Mouse (Mus musculus): ENCODE data around the gene Ptcra.

DNA sequence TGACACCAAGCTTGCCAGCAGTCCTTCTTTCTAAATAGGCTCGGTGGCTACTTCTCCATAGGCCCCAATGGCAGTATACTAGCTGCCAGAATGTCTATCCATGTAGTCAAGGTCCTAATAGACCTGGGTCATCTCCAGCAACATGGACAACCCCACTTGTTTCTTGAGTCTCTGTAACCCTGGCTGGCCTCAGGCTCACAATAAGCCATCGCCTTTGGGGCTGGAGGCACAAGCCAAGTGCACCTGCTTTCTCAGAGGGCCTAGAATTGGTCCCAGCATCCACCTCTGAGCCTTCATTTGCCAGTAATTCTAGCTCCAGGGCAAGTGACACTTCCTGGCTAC, 10.6 kb upstream of the Ptcra start:
- TF ChIP-seq CTCF (conservative IDR thresholded peaks at IDR 0.05; ENCODE audit: low read length) (no peak), POU5F1 (IDR thresholded peaks at IDR 0.05; ENCODE audit: borderline replicate concordance, low read length) (no peak), NANOG (IDR thresholded peaks at IDR 0.05; ENCODE audit: borderline replicate concordance, low read length) (no peak)
